Mouse (Mus musculus): ENCODE measurements around the gene Lurap1. TPM values are rescaled to one million over a fixed set of nuclear protein-coding genes. Genes with fewer than 3 reads are reported as not detected.

The Lurap1 gene
- polyA plus RNA-seq, 2 experiments = 1.7 to 2.5 TPM

DNA sequence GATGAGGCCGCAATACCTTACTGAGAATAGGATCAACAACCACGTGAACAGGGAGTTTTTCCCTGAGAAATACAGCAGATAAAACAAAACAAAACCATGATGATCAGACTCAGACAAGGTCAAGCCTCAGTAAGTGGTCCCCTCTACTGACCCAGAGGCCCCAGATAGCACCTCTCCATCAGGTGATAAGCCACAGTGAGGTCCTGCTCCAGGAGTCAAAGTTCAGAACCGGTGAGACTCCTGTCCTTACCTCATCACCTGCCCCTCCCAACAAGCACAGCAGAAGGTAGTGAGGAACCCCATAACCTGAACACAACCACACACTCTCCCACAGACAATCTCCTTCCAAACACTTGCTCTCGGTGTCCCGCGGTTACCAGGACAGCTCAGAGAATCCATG lies 40.4 kb downstream of the Lurap1 start:
- Histone ChIP-seq H3K4me2 (replicated peaks; ENCODE audit: low read depth, low read length, severe bottlenecking) (no peak overlapping the region), H3K9ac (ENCODE audit: low read depth, low read length, severe bottlenecking) (no peak overlapping the region), H3K27ac (replicated peaks; ENCODE audit: low read depth, low read length) (no peak overlapping the region), H3K36me3 (ENCODE audit: control insufficient read depth, insufficient read depth, low read length) (peaks cover 23% of the 10 kb centered on the region; the same call in 1 of the 2 replicates), H3K27me3 (ENCODE audit: control insufficient read depth, insufficient read depth, low read length) (no peaks in the 10 kb centered on the region), H3K4me3 (replicated peaks; ENCODE audit: low read length) (no peak overlapping the region), H3K4me1 (ENCODE audit: control insufficient read depth, insufficient read depth, low read length) (no peaks in the 10 kb centered on the region), H3K9me3 (ENCODE audit: control insufficient read depth, low read length) (no peaks in the 10 kb centered on the region)
- no peak for DNase-seq (ENCODE audit: low spot score)
- 92% methylated on average over 6 of the region's 6 CpGs for WGBS
- ATAC-seq (ENCODE audit: low FRiP score, low read depth) = no peak
- no peak for TF ChIP-seq POLR2A (IDR thresholded peaks at IDR 0.05; ENCODE audit: borderline replicate concordance, extremely low read depth, insufficient read depth, insufficient read length)

DNA sequence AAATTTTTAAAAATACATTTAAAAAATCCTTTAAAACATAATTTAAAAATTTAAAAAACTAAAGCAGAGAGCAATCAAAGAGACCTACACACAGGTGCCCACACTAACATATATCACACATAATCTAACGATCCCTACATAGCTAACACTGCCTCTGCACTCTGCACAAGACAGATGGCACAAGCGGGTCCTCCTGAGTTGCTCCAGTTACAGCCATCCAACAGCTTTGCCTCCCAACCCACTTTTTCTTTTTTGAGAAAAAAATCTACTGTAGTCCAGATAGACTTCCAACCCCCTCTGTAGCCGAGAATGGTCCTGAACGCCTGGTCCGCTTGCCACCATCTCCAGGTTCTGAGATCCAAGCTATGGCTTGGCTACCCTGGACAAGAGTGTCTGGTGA lies 45.9 kb downstream of the Lurap1 start:
- DNase-seq (ENCODE audit: low spot score) = no peak
- Histone ChIP-seq H3K27ac (replicated peaks; ENCODE audit: low read depth, low read length) (no peak overlapping the region), H3K9me3 (ENCODE audit: control insufficient read depth, low read length) (no peaks in the 10 kb centered on the region), H3K9ac (ENCODE audit: low read depth, low read length, severe bottlenecking) (no peak overlapping the region), H3K4me1 (ENCODE audit: control insufficient read depth, insufficient read depth, low read length) (no peaks in the 10 kb centered on the region), H3K36me3 (ENCODE audit: control insufficient read depth, insufficient read depth, low read length) (peaks cover 43% of the 10 kb centered on the region), H3K27me3 (ENCODE audit: control insufficient read depth, insufficient read depth, low read length) (no peaks in the 10 kb centered on the region), H3K4me3 (replicated peaks; ENCODE audit: low read length) (no peak overlapping the region), H3K4me2 (replicated peaks; ENCODE audit: low read depth, low read length, severe bottlenecking) (no peak overlapping the region)
- no peak for TF ChIP-seq POLR2A (IDR thresholded peaks at IDR 0.05; ENCODE audit: borderline replicate concordance, extremely low read depth, insufficient read depth, insufficient read length)
- no peak for ATAC-seq (ENCODE audit: low FRiP score, low read depth)
- 91% methylated on average over 5 of the region's 5 CpGs for WGBS

DNA sequence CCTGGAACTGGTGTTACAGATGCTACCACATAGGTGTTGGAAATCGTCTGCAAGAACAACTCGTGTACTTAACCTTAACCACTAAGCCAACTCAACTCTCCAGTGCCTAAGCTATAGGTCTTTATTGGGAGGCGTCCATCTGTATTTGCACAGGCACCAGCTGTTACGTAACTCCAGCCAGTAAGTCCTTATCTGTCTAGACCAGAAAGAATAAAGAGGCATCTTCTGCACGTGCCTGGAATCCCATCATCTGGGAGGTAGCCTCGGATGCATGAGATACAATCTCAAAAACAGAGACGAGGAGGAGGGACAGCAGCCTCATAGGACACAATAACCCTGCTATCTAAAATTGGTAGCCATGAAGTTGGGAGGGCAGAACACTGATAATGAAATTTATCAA lies 50.2 kb downstream of the Lurap1 start:
- ATAC-seq (ENCODE audit: low FRiP score, low read depth) = no peak
- no peaks in the 10 kb centered on the region for H3K4me1 ChIP-seq (ENCODE audit: control insufficient read depth, insufficient read depth, low read length)
- H3K27ac ChIP-seq (replicated peaks; ENCODE audit: low read depth, low read length) = no peak overlapping the region
- no peak overlapping the region for H3K4me3 ChIP-seq (replicated peaks; ENCODE audit: low read length)
- no peak overlapping the region for H3K4me2 ChIP-seq (replicated peaks; ENCODE audit: low read depth, low read length, severe bottlenecking)
- H3K9me3 ChIP-seq (ENCODE audit: control insufficient read depth, low read length) = no peaks in the 10 kb centered on the region
- H3K36me3 ChIP-seq (ENCODE audit: control insufficient read depth, insufficient read depth, low read length) = peaks cover 72% of the 10 kb centered on the region
- DNase-seq (ENCODE audit: low spot score) = no peak
- no peak overlapping the region for H3K9ac ChIP-seq (ENCODE audit: low read depth, low read length, severe bottlenecking)
- WGBS = 90% methylated on average over 7 of the region's 7 CpGs
- no peak for TF ChIP-seq POLR2A (IDR thresholded peaks at IDR 0.05; ENCODE audit: borderline replicate concordance, extremely low read depth, insufficient read depth, insufficient read length)
- H3K27me3 ChIP-seq (ENCODE audit: control insufficient read depth, insufficient read depth, low read length) = no peaks in the 10 kb centered on the region

DNA sequence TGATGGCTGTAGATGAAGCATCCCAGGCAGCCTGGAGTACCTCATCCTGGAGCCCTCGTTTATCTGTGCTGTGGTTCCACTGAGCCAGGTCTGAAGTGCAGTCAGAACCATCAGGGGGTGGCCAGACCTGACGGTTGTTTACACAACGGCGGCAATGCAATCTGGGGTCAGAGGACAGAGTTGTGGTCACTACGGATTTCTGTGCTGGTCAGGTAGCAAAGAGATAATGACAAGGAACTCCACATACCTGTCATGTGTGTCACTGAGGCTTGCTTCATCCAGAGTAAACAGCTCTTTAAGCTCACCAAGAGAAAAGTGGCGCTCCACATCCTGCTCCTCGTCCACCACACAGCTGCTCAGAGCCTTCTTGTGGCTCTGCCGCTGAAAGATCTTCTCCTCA lies 53.9 kb downstream of the Lurap1 start:
- Histone ChIP-seq H3K27me3 (ENCODE audit: control insufficient read depth, insufficient read depth, low read length) (no peaks in the 10 kb centered on the region), H3K4me3 (replicated peaks; ENCODE audit: low read length) (no peak overlapping the region), H3K4me2 (replicated peaks; ENCODE audit: low read depth, low read length, severe bottlenecking) (no peak overlapping the region), H3K27ac (replicated peaks; ENCODE audit: low read depth, low read length) (no peak overlapping the region), H3K36me3 (ENCODE audit: control insufficient read depth, insufficient read depth, low read length) (peaks cover 88% of the 10 kb centered on the region), H3K4me1 (ENCODE audit: control insufficient read depth, insufficient read depth, low read length) (no peaks in the 10 kb centered on the region), H3K9ac (ENCODE audit: low read depth, low read length, severe bottlenecking) (no peak overlapping the region), H3K9me3 (ENCODE audit: control insufficient read depth, low read length) (no peaks in the 10 kb centered on the region)
- TF ChIP-seq POLR2A (IDR thresholded peaks at IDR 0.05; ENCODE audit: borderline replicate concordance, extremely low read depth, insufficient read depth, insufficient read length) = no peak
- DNase-seq (ENCODE audit: low spot score) (no peak), ATAC-seq (ENCODE audit: low FRiP score, low read depth) (no peak)
- 80% methylated on average over 8 of the region's 8 CpGs for WGBS

DNA sequence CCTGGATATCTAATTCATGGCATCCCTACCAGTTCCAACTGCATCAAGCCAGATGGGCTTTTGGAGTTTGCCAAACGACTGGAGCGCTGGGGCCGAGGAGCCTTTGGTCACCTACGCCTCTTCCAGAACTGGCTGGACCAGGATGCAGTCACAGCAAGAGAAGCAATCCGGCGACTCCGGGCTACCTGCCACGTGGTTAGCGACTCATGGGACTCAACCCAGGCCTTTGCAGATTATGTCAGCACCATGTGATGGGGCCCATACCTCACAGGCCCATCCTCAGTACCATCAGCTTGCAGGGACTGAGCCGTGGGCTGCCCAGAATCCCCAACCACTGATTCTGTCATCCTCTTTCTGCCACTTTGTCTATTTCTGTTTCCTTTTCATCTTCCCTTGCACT lies 54.8 kb downstream of the Lurap1 start:
- Histone ChIP-seq H3K9me3 (ENCODE audit: control insufficient read depth, low read length) (no peaks in the 10 kb centered on the region), H3K4me2 (replicated peaks; ENCODE audit: low read depth, low read length, severe bottlenecking) (no peak overlapping the region), H3K27ac (replicated peaks; ENCODE audit: low read depth, low read length) (no peak overlapping the region), H3K9ac (ENCODE audit: low read depth, low read length, severe bottlenecking) (no peak overlapping the region), H3K4me3 (replicated peaks; ENCODE audit: low read length) (no peak overlapping the region), H3K4me1 (ENCODE audit: control insufficient read depth, insufficient read depth, low read length) (no peaks in the 10 kb centered on the region), H3K36me3 (ENCODE audit: control insufficient read depth, insufficient read depth, low read length) (peaks cover 95% of the 10 kb centered on the region), H3K27me3 (ENCODE audit: control insufficient read depth, insufficient read depth, low read length) (no peaks in the 10 kb centered on the region)
- DNase-seq (ENCODE audit: low spot score) (no peak), ATAC-seq (ENCODE audit: low FRiP score, low read depth) (no peak)
- WGBS = 86% methylated on average over 10 of the region's 10 CpGs
- TF ChIP-seq POLR2A (IDR thresholded peaks at IDR 0.05; ENCODE audit: borderline replicate concordance, extremely low read depth, insufficient read depth, insufficient read length) = no peak
